Mouse (Mus musculus) ES-E14 (cell line): ENCODE results near the gene Antxr1.

Source experiments
- CHD2 ChIP-seq: IDR thresholded peaks from 2 replicates; pipeline ENCODE4 v1.6.1; 2014; ENCODE audit warnings: mild to moderate bottlenecking, low read depth, low read length, inconsistent platforms
- MAFK ChIP-seq: IDR thresholded peaks from 2 replicates; pipeline ENCODE4 v1.6.1; 2014; ENCODE audit warnings: mild to moderate bottlenecking, low read depth, low read length, inconsistent platforms; ENCODE audit not compliant: insufficient read depth
- ZC3H11A ChIP-seq: IDR thresholded peaks from 2 replicates; pipeline ENCODE4 v1.6.1; 2012; ENCODE audit warnings: low read depth, mild to moderate bottlenecking, inconsistent platforms, low read length, borderline replicate concordance
- ZNF384 ChIP-seq: IDR thresholded peaks from 2 replicates; pipeline ENCODE4 v1.6.1; 2012; ENCODE audit warnings: low read depth, low read length, inconsistent platforms

DNA sequence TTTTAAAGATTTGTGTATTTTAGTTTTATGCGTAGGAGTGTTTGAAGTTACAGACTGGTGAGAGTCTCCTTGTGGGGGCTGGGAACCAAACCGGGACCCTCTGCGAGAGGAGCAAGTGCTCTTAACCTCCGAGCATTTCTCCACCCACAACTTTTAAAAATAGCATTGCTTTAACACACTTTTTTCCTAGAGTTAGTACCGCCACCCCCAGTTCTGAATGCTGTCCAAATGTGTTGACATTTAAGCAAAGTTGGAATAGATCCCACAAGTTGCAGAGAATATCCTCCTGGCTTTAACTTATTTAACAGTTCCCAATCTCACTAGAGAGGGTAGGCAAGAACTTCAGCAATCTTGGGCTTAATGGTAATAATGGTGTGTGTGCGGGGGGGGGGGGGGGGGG lies 49.1 kb upstream of the Antxr1 start:
- no peak for TF ChIP-seq MAFK
- no peak for TF ChIP-seq ZC3H11A
- no peak for TF ChIP-seq ZNF384
- TF ChIP-seq CHD2: no peak
